Mouse (Mus musculus): Measurements from ENCODE around the gene Pde6b.

GRCm38 (mm10) chr5:108433804-108434587 is 45.8 kb downstream of the Pde6b start, which contains the start of gene Atp5k:
- TF ChIP-seq POLR2A (IDR thresholded peaks at IDR 0.05; ENCODE audit: borderline replicate concordance, low read depth, low read length): no peak
- TF ChIP-seq CTCF (IDR thresholded peaks at IDR 0.05; ENCODE audit: low read depth, low read length): peak; percentile 62

Data from bone marrow macrophage, adult 2 months (primary cell).